Mouse (Mus musculus) testis, adult 2 months (tissue): Measurements from ENCODE around the gene AU040320.

Source experiments
- CTCF ChIP-seq: fragments of 200-500 bp; IDR thresholded peaks from 2 replicates; pipeline ENCODE4 v1.5.1; 2012; ENCODE audit warnings: low read depth, mild to moderate bottlenecking, inconsistent platforms, low read length, moderate library complexity; ENCODE audit not compliant: control insufficient read depth, insufficient read depth, insufficient replicate concordance
- POLR2A ChIP-seq: fragments of 200-500 bp; IDR thresholded peaks from 2 replicates; pipeline ENCODE4 v1.6.1; 2012; ENCODE audit warnings: low read depth, mild to moderate bottlenecking, inconsistent platforms, low read length, moderate library complexity; ENCODE audit not compliant: control insufficient read depth

GRCm38 (mm10) chr4:126748381-126748780, 5.0 kb upstream of the AU040320 start:
- no peak for TF ChIP-seq CTCF
- TF ChIP-seq POLR2A = no peak
